Mouse (Mus musculus): Measurements from ENCODE around the gene Pogz.

GRCm38 (mm10) chr3:94924688-94925087 lies 87.3 kb downstream of the Pogz start:
- no peak for TF ChIP-seq POLR2A (IDR thresholded peaks at IDR 0.05; ENCODE audit: control insufficient read depth, extremely low read depth, insufficient read depth, low read length, poor library complexity)
- TF ChIP-seq CTCF (IDR thresholded peaks at IDR 0.05; ENCODE audit: borderline replicate concordance, control insufficient read depth, extremely low read depth, insufficient read depth, low read length, poor library complexity): no peak
